Mouse (Mus musculus) liver, embryonic 11.5 days (tissue): ENCODE measurements at regions not wholly inside any gene's neighbourhood (a gene's known extent, or its start where the extent isn't known, plus 50 kb on each side); places are given as distances from the start of the nearest gene placed in this dataset.

Experiments
- ATAC-seq: fragments of 200-750 bp; cut with Nextera tagmentation; replicated peaks from 2 replicates; pipeline ENCODE4 v1.8.0; 2017; ENCODE audit warnings: moderate number of reproducible peaks, mild to moderate bottlenecking, moderate TSS enrichment, moderate library complexity; ENCODE audit not compliant: low FRiP score
- DNase-seq: peaks from one replicate; pipeline ENCODE4 v3.0.0-alpha.2; 2017; ENCODE audit warnings: low spot score
- H3K27ac ChIP-seq: fragments of 300-500 bp; sonication (generic); 2 replicates; pipeline ENCODE4 v1.5.1; 2014; ENCODE audit warnings: mild to moderate bottlenecking, low read depth, low read length, control low read depth
- H3K27me3 ChIP-seq: fragments of 300-500 bp; sonication (generic); replicated peaks from 2 replicates; pipeline ENCODE4 v1.6.1; 2014; ENCODE audit warnings: low read length, mixed read lengths; ENCODE audit not compliant: control insufficient read depth, insufficient read depth
- H3K36me3 ChIP-seq: fragments of 300-500 bp; sonication (generic); 2 replicates; pipeline ENCODE4 v1.6.1; 2014; ENCODE audit warnings: mild to moderate bottlenecking, low read length, moderate library complexity, mixed read lengths; ENCODE audit not compliant: control insufficient read depth, insufficient read depth
- H3K4me1 ChIP-seq: fragments of 300-500 bp; sonication (generic); replicated peaks from 2 replicates; pipeline ENCODE4 v1.6.1; 2014; ENCODE audit warnings: low read length, mixed read lengths; ENCODE audit not compliant: control insufficient read depth, insufficient read depth
- H3K4me2 ChIP-seq: fragments of 300-500 bp; sonication (generic); 2 replicates; pipeline ENCODE4 v1.6.1; 2014; ENCODE audit warnings: mild to moderate bottlenecking, control low read depth, moderate library complexity
- H3K4me3 ChIP-seq: fragments of 300-500 bp; sonication (generic); 2 replicates; pipeline ENCODE4 v1.5.1; 2014; ENCODE audit warnings: low read depth, low read length, control low read depth
- H3K9ac ChIP-seq: fragments of 300-500 bp; sonication (generic); 2 replicates; pipeline ENCODE4 v1.6.1; 2014; ENCODE audit warnings: low read depth, low read length, control low read depth
- H3K9me3 ChIP-seq: fragments of 300-500 bp; sonication (generic); 2 replicates; pipeline ENCODE4 v1.6.1; 2016; ENCODE audit warnings: low read length, inconsistent platforms, mixed read lengths; ENCODE audit not compliant: control insufficient read depth
- WGBS: fragments of 180-500 bp; shearing (Covaris S2); extraction: QIAGEN DNeasy Blood & Tissue Kit; methylation state at CpG from one replicate; pipeline ENCODE4 v1.1.7; 2014; 5-methylcytosine and 5-hydroxymethylcytosine counted together

GRCm38 (mm10) chr16:79394425-79394824 is 303.5 kb upstream of the Tmprss15 start:
- H3K9ac ChIP-seq = no peak overlapping the region
- H3K27me3 ChIP-seq = no peaks in the 10 kb centered on the region
- ATAC-seq (no peak), DNase-seq (no peak)
- H3K4me1 ChIP-seq = no peaks in the 10 kb centered on the region
- no peaks in the 10 kb centered on the region for H3K36me3 ChIP-seq
- no peak overlapping the region for H3K27ac ChIP-seq
- no peaks in the 10 kb centered on the region for H3K9me3 ChIP-seq
- H3K4me3 ChIP-seq = no peak overlapping the region
- no peak overlapping the region for H3K4me2 ChIP-seq

GRCm38 (mm10) chr16:79386421-79386820 is 295.5 kb upstream of the Tmprss15 start:
- no peak overlapping the region for H3K27ac ChIP-seq
- no peaks in the 10 kb centered on the region for H3K9me3 ChIP-seq
- H3K9ac ChIP-seq = no peak overlapping the region
- no peak overlapping the region for H3K4me2 ChIP-seq
- DNase-seq = no peak
- no peaks in the 10 kb centered on the region for H3K4me1 ChIP-seq
- no peak overlapping the region for H3K4me3 ChIP-seq
- ATAC-seq = no peak
- WGBS = 72% methylated on average over 3 of the region's 3 CpGs
- no peaks in the 10 kb centered on the region for H3K27me3 ChIP-seq
- no peaks in the 10 kb centered on the region for H3K36me3 ChIP-seq

- Histone ChIP-seq H3K36me3 (no peaks in the 10 kb centered on the region), H3K27me3 (no peaks in the 10 kb centered on the region), H3K4me2 (no peak overlapping the region), H3K9ac (no peak overlapping the region), H3K27ac (no peak overlapping the region), H3K4me1 (no peaks in the 10 kb centered on the region), H3K9me3 (no peaks in the 10 kb centered on the region), H3K4me3 (no peak overlapping the region)
- DNase-seq (no peak), ATAC-seq (no peak)
These were observed 259.2 kb upstream of the Tmprss15 start for GRCm38 (mm10) chr16:79350127-79350526.

- no peak for ATAC-seq
- H3K4me2 ChIP-seq = no peak overlapping the region
- H3K36me3 ChIP-seq = no peaks in the 10 kb centered on the region
- H3K27ac ChIP-seq = no peak overlapping the region
- no peaks in the 10 kb centered on the region for H3K4me1 ChIP-seq
- WGBS = 70% methylated on average over 3 of the region's 3 CpGs
- no peaks in the 10 kb centered on the region for H3K27me3 ChIP-seq
- no peak overlapping the region for H3K4me3 ChIP-seq
- no peak overlapping the region for H3K9ac ChIP-seq
- DNase-seq = no peak
- no peaks in the 10 kb centered on the region for H3K9me3 ChIP-seq
These were observed 251.6 kb upstream of the Tmprss15 start for GRCm38 (mm10) chr16:79342453-79342852.

- Histone ChIP-seq H3K4me2 (no peak overlapping the region), H3K36me3 (no peaks in the 10 kb centered on the region), H3K4me1 (no peaks in the 10 kb centered on the region), H3K27ac (no peak overlapping the region), H3K27me3 (no peaks in the 10 kb centered on the region), H3K9ac (no peak overlapping the region), H3K4me3 (no peak overlapping the region), H3K9me3 (no peaks in the 10 kb centered on the region)
- no peak for ATAC-seq
- DNase-seq = no peak
- WGBS = 53% methylated on average over 2 of the region's 2 CpGs
These were observed 245.5 kb upstream of the Tmprss15 start for GRCm38 (mm10) chr16:79336416-79336815.

- H3K4me1 ChIP-seq = no peaks in the 10 kb centered on the region
- no peaks in the 10 kb centered on the region for H3K27me3 ChIP-seq
- no peak overlapping the region for H3K4me3 ChIP-seq
- DNase-seq (no peak), ATAC-seq (no peak)
- H3K9ac ChIP-seq = no peak overlapping the region
- no peaks in the 10 kb centered on the region for H3K9me3 ChIP-seq
- H3K36me3 ChIP-seq = no peaks in the 10 kb centered on the region
- no peak overlapping the region for H3K27ac ChIP-seq
- no peak overlapping the region for H3K4me2 ChIP-seq
These were observed 245.1 kb upstream of the Tmprss15 start for GRCm38 (mm10) chr16:79336016-79336415.

- DNase-seq = no peak
- 79% methylated on average over 3 of the region's 3 CpGs for WGBS
- no peak overlapping the region for H3K9ac ChIP-seq
These were observed 222.4 kb upstream of the Tmprss15 start for GRCm38 (mm10) chr16:79313301-79313700.

GRCm38 (mm10) chr16:79312702-79313101 is 221.8 kb upstream of the Tmprss15 start:
- DNase-seq (no peak), ATAC-seq (no peak)
- Histone ChIP-seq H3K9me3 (no peaks in the 10 kb centered on the region), H3K36me3 (no peaks in the 10 kb centered on the region), H3K4me3 (no peak overlapping the region), H3K9ac (no peak overlapping the region), H3K4me2 (no peak overlapping the region), H3K27ac (no peak overlapping the region), H3K27me3 (no peaks in the 10 kb centered on the region), H3K4me1 (no peaks in the 10 kb centered on the region)
- WGBS = 65% methylated on average over 2 of the region's 2 CpGs

More at GRCm38 (mm10) chr16:79313301-79313700, 222.4 kb upstream of the Tmprss15 start:
- no peaks in the 10 kb centered on the region for H3K36me3 ChIP-seq
- H3K27me3 ChIP-seq = no peaks in the 10 kb centered on the region
- H3K4me1 ChIP-seq = no peaks in the 10 kb centered on the region
- H3K9me3 ChIP-seq = no peaks in the 10 kb centered on the region
- no peak overlapping the region for H3K4me3 ChIP-seq
- H3K4me2 ChIP-seq = no peak overlapping the region
- ATAC-seq = no peak
- H3K27ac ChIP-seq = no peak overlapping the region

GRCm38 (mm10) chr16:79308541-79308940 is 217.6 kb upstream of the Tmprss15 start:
- Histone ChIP-seq H3K4me1 (no peaks in the 10 kb centered on the region), H3K27ac (no peak overlapping the region), H3K36me3 (no peaks in the 10 kb centered on the region), H3K4me3 (no peak overlapping the region), H3K4me2 (no peak overlapping the region), H3K27me3 (no peaks in the 10 kb centered on the region), H3K9me3 (no peaks in the 10 kb centered on the region), H3K9ac (no peak overlapping the region)
- DNase-seq (no peak), ATAC-seq (no peak)
- WGBS = 69% methylated on average over 1 of the region's 1 CpGs
